Mouse (Mus musculus): Measurements from ENCODE around the gene Gcnt1. TPM values are rescaled to one million over a fixed set of nuclear protein-coding genes. Genes with fewer than 3 reads are reported as not detected.

Gene Gcnt1
- polyA plus RNA-seq, 1 experiment from 2014 or later: 1.1 TPM

- peaks cover 7% of the 10 kb centered on the region for H3K4me1 ChIP-seq (ENCODE audit: control insufficient read depth, insufficient read depth, low read length)
- H3K36me3 ChIP-seq (ENCODE audit: control insufficient read depth, insufficient read depth, low read length): no peaks in the 10 kb centered on the region
- DNase-seq (no peak), ATAC-seq (ENCODE audit: low FRiP score, low TSS enrichment) (0 out of 2 replicates have a peak, but pooled peaks have one; percentile 21)
- no peak overlapping the region for H3K4me2 ChIP-seq (ENCODE audit: low read length)
- H3K27me3 ChIP-seq (ENCODE audit: control insufficient read depth, insufficient read depth, low read length): peaks cover 27% of the 10 kb centered on the region
- H3K27ac ChIP-seq (replicated peaks; ENCODE audit: low read depth, low read length): no peak overlapping the region
- WGBS: 57% methylated on average over 3 of the region's 3 CpGs
- no peaks in the 10 kb centered on the region for H3K9me3 ChIP-seq (ENCODE audit: control insufficient read depth, low read length)
- H3K9ac ChIP-seq (replicated peaks; ENCODE audit: low read length): no peak overlapping the region
- no peak overlapping the region for H3K4me3 ChIP-seq (replicated peaks; ENCODE audit: low read depth, low read length)
These were observed 15.3 kb downstream of the Gcnt1 start for GRCm38 (mm10) chr19:17357391-17357790.

GRCm38 (mm10) chr19:17356932-17357331 lies 15.7 kb downstream of the Gcnt1 start:
- ATAC-seq (ENCODE audit: low FRiP score, low TSS enrichment) (no peak), DNase-seq (no peak)
- WGBS: 77% methylated on average over 6 of the region's 6 CpGs
- peaks cover 27% of the 10 kb centered on the region for H3K27me3 ChIP-seq (ENCODE audit: control insufficient read depth, insufficient read depth, low read length)
- H3K9ac ChIP-seq (replicated peaks; ENCODE audit: low read length): no peak overlapping the region
- no peaks in the 10 kb centered on the region for H3K36me3 ChIP-seq (ENCODE audit: control insufficient read depth, insufficient read depth, low read length)
- H3K9me3 ChIP-seq (ENCODE audit: control insufficient read depth, low read length): no peaks in the 10 kb centered on the region
- H3K27ac ChIP-seq (replicated peaks; ENCODE audit: low read depth, low read length): no peak overlapping the region
- no peak overlapping the region for H3K4me2 ChIP-seq (ENCODE audit: low read length)
- peaks cover 7% of the 10 kb centered on the region for H3K4me1 ChIP-seq (ENCODE audit: control insufficient read depth, insufficient read depth, low read length)
- H3K4me3 ChIP-seq (replicated peaks; ENCODE audit: low read depth, low read length): no peak overlapping the region

GRCm38 (mm10) chr19:17355950-17356867 lies 16.4 kb downstream of the Gcnt1 start:
- H3K4me3 ChIP-seq (replicated peaks; ENCODE audit: low read depth, low read length): peak overlapping the region; percentile 32
- no peaks in the 10 kb centered on the region for H3K36me3 ChIP-seq (ENCODE audit: control insufficient read depth, insufficient read depth, low read length)
- no peak overlapping the region for H3K9ac ChIP-seq (replicated peaks; ENCODE audit: low read length)
- H3K9me3 ChIP-seq (ENCODE audit: control insufficient read depth, low read length): no peaks in the 10 kb centered on the region
- WGBS: 2% methylated on average over 50 of the region's 50 CpGs
- H3K4me2 ChIP-seq (ENCODE audit: low read length): peak overlapping the region; percentile 64
- H3K27ac ChIP-seq (replicated peaks; ENCODE audit: low read depth, low read length): no peak overlapping the region
- peak; percentile 38 for DNase-seq
- peaks cover 27% of the 10 kb centered on the region for H3K27me3 ChIP-seq (ENCODE audit: control insufficient read depth, insufficient read depth, low read length)
- peak; percentile 52; the same call in 1 of the 2 replicates for ATAC-seq (ENCODE audit: low FRiP score, low TSS enrichment)
- peaks cover 7% of the 10 kb centered on the region for H3K4me1 ChIP-seq (ENCODE audit: control insufficient read depth, insufficient read depth, low read length)

GRCm38 (mm10) chr19:17355361-17355760 lies 17.3 kb downstream of the Gcnt1 start:
- H3K9me3 ChIP-seq (ENCODE audit: control insufficient read depth, low read length): no peaks in the 10 kb centered on the region
- H3K9ac ChIP-seq (replicated peaks; ENCODE audit: low read length): no peak overlapping the region
- peaks cover 27% of the 10 kb centered on the region for H3K27me3 ChIP-seq (ENCODE audit: control insufficient read depth, insufficient read depth, low read length)
- no peak overlapping the region for H3K27ac ChIP-seq (replicated peaks; ENCODE audit: low read depth, low read length)
- no peaks in the 10 kb centered on the region for H3K36me3 ChIP-seq (ENCODE audit: control insufficient read depth, insufficient read depth, low read length)
- no peak for DNase-seq
- H3K4me3 ChIP-seq (replicated peaks; ENCODE audit: low read depth, low read length): no peak overlapping the region
- 18% methylated on average over 4 of the region's 4 CpGs for WGBS
- no peak overlapping the region for H3K4me2 ChIP-seq (ENCODE audit: low read length)
- no peak for ATAC-seq (ENCODE audit: low FRiP score, low TSS enrichment)
- peaks cover 7% of the 10 kb centered on the region for H3K4me1 ChIP-seq (ENCODE audit: control insufficient read depth, insufficient read depth, low read length)

- Histone ChIP-seq H3K9ac (replicated peaks; ENCODE audit: low read length) (no peak overlapping the region), H3K4me2 (ENCODE audit: low read length) (no peak overlapping the region), H3K27me3 (ENCODE audit: control insufficient read depth, insufficient read depth, low read length) (peaks cover 27% of the 10 kb centered on the region), H3K27ac (replicated peaks; ENCODE audit: low read depth, low read length) (no peak overlapping the region), H3K36me3 (ENCODE audit: control insufficient read depth, insufficient read depth, low read length) (no peaks in the 10 kb centered on the region), H3K4me1 (ENCODE audit: control insufficient read depth, insufficient read depth, low read length) (peaks cover 7% of the 10 kb centered on the region), H3K9me3 (ENCODE audit: control insufficient read depth, low read length) (no peaks in the 10 kb centered on the region), H3K4me3 (replicated peaks; ENCODE audit: low read depth, low read length) (no peak overlapping the region)
- ATAC-seq (ENCODE audit: low FRiP score, low TSS enrichment) (no peak), DNase-seq (no peak)
- WGBS: 69% methylated on average over 4 of the region's 4 CpGs
These were observed 17.8 kb downstream of the Gcnt1 start for GRCm38 (mm10) chr19:17354797-17355196.

- H3K27me3 ChIP-seq (ENCODE audit: control insufficient read depth, insufficient read depth, low read length): peaks cover 27% of the 10 kb centered on the region
- 79% methylated on average over 4 of the region's 4 CpGs for whole genome bisulfite sequencing
These were observed 18.3 kb downstream of the Gcnt1 start for GRCm38 (mm10) chr19:17354362-17354761.

GRCm38 (mm10) chr19:17353727-17354126 lies 18.9 kb downstream of the Gcnt1 start:
- Histone ChIP-seq H3K4me2 (ENCODE audit: low read length) (no peak overlapping the region), H3K9me3 (ENCODE audit: control insufficient read depth, low read length) (no peaks in the 10 kb centered on the region), H3K27me3 (ENCODE audit: control insufficient read depth, insufficient read depth, low read length) (peaks cover 27% of the 10 kb centered on the region), H3K9ac (replicated peaks; ENCODE audit: low read length) (no peak overlapping the region), H3K27ac (replicated peaks; ENCODE audit: low read depth, low read length) (no peak overlapping the region), H3K4me1 (ENCODE audit: control insufficient read depth, insufficient read depth, low read length) (peaks cover 7% of the 10 kb centered on the region), H3K4me3 (replicated peaks; ENCODE audit: low read depth, low read length) (no peak overlapping the region), H3K36me3 (ENCODE audit: control insufficient read depth, insufficient read depth, low read length) (no peaks in the 10 kb centered on the region)
- 75% methylated on average over 8 of the region's 8 CpGs for WGBS
- no peak for ATAC-seq (ENCODE audit: low FRiP score, low TSS enrichment)
- no peak for DNase-seq

More at GRCm38 (mm10) chr19:17354362-17354761, 18.3 kb downstream of the Gcnt1 start:
- DNase-seq: no peak
- H3K4me2 ChIP-seq (ENCODE audit: low read length): no peak overlapping the region
- no peak overlapping the region for H3K9ac ChIP-seq (replicated peaks; ENCODE audit: low read length)
- no peak overlapping the region for H3K27ac ChIP-seq (replicated peaks; ENCODE audit: low read depth, low read length)
- no peak for ATAC-seq (ENCODE audit: low FRiP score, low TSS enrichment)
- no peaks in the 10 kb centered on the region for H3K36me3 ChIP-seq (ENCODE audit: control insufficient read depth, insufficient read depth, low read length)
- H3K9me3 ChIP-seq (ENCODE audit: control insufficient read depth, low read length): no peaks in the 10 kb centered on the region
- peaks cover 7% of the 10 kb centered on the region for H3K4me1 ChIP-seq (ENCODE audit: control insufficient read depth, insufficient read depth, low read length)
- H3K4me3 ChIP-seq (replicated peaks; ENCODE audit: low read depth, low read length): no peak overlapping the region

GRCm38 (mm10) chr19:17347852-17348251 lies 24.8 kb downstream of the Gcnt1 start:
- H3K9ac ChIP-seq (replicated peaks; ENCODE audit: low read length): no peak overlapping the region
- no peak for DNase-seq
- no peaks in the 10 kb centered on the region for H3K4me1 ChIP-seq (ENCODE audit: control insufficient read depth, insufficient read depth, low read length)
- no peaks in the 10 kb centered on the region for H3K9me3 ChIP-seq (ENCODE audit: control insufficient read depth, low read length)
- no peaks in the 10 kb centered on the region for H3K36me3 ChIP-seq (ENCODE audit: control insufficient read depth, insufficient read depth, low read length)
- no peak overlapping the region for H3K4me2 ChIP-seq (ENCODE audit: low read length)
- WGBS: 95% methylated on average over 2 of the region's 2 CpGs
- no peak overlapping the region for H3K4me3 ChIP-seq (replicated peaks; ENCODE audit: low read depth, low read length)
- no peak overlapping the region for H3K27ac ChIP-seq (replicated peaks; ENCODE audit: low read depth, low read length)
- no peak for ATAC-seq (ENCODE audit: low FRiP score, low TSS enrichment)
- H3K27me3 ChIP-seq (ENCODE audit: control insufficient read depth, insufficient read depth, low read length): no peaks in the 10 kb centered on the region

Data from midbrain, embryonic 14.5 days (tissue).